Mouse (Mus musculus) cortical plate, adult 2 months (tissue): ENCODE data around the gene Pde10a.

Experiments
- CTCF ChIP-seq: fragments of 200-500 bp; IDR thresholded peaks from 2 replicates; pipeline ENCODE4 v1.5.1; 2011; ENCODE audit warnings: mild to moderate bottlenecking, control low read depth, low read length; ENCODE audit not compliant: insufficient read depth; ENCODE audit errors: extremely low read depth
- POLR2A ChIP-seq: fragments of 200-500 bp; IDR thresholded peaks from 2 replicates; pipeline ENCODE4 v1.6.1; 2011; ENCODE audit warnings: mild to moderate bottlenecking, low read length, control low read depth; ENCODE audit not compliant: insufficient read depth; ENCODE audit errors: extremely low read depth

- TF ChIP-seq CTCF, result no peak
- TF ChIP-seq POLR2A, result no peak
These were observed 461.4 kb downstream of the Pde10a start for GRCm38 (mm10) chr17:8986551-8986950.
